Mouse (Mus musculus) skeletal muscle tissue, adult 2 months (tissue): ENCODE measurements around the gene Ddx19b.
"Not testable (repeated sequence)": the region's sequence is repeated elsewhere in the genome, so short reads cannot be mapped to it uniquely, and the experiment has no call there.

Source experiments
- DNase-seq: peaks from one replicate; pipeline ENCODE4 v3.0.0-alpha.2; 2012; ENCODE audit warnings: low read depth, low spot score

The Ddx19b gene

GRCm38 (mm10) chr8:110964666-110965065 is 66.9 kb downstream of the Ddx19b start:
- no peak for DNase-seq

- DNase-seq: no peak
Measured at GRCm38 (mm10) chr8:110963051-110963450, 68.5 kb downstream of the Ddx19b start.

GRCm38 (mm10) chr8:110959906-110960305 is 71.6 kb downstream of the Ddx19b start:
- DNase-seq: no peak

- DNase-seq: no peak
Measured at GRCm38 (mm10) chr8:110959071-110959780, 72.3 kb downstream of the Ddx19b start.

- DNase-seq: not testable (repeated sequence)
Measured at GRCm38 (mm10) chr8:110958553-110958952, 73.0 kb downstream of the Ddx19b start.

GRCm38 (mm10) chr8:110958135-110958534 is 73.4 kb downstream of the Ddx19b start:
- no peak for DNase-seq

GRCm38 (mm10) chr8:110957471-110957870 is 74.1 kb downstream of the Ddx19b start:
- no peak for DNase-seq

GRCm38 (mm10) chr8:110956619-110957450 is 74.7 kb downstream of the Ddx19b start:
- DNase-seq: no peak

- no peak for DNase-seq
Measured at GRCm38 (mm10) chr8:110954776-110955175, 76.8 kb downstream of the Ddx19b start.
